Mouse (Mus musculus): ENCODE measurements around the gene Bdh1. TPM values are rescaled to one million over a fixed set of nuclear protein-coding genes. Genes with fewer than 3 reads are reported as not detected.

Bdh1 gene
- polyA plus RNA-seq, 1 experiment = 78.8 TPM

- WGBS = 93% methylated on average over 9 of the region's 9 CpGs
- H3K4me1 ChIP-seq (replicated peaks; ENCODE audit: control insufficient read depth, insufficient read depth, low read length) = peaks cover 6% of the 10 kb centered on the region; the same call in 1 of the 2 replicates
- DNase-seq = no peak
- no peak overlapping the region for H3K27ac ChIP-seq (ENCODE audit: control insufficient read depth, insufficient read depth, low read length)
- peaks cover 22% of the 10 kb centered on the region for H3K36me3 ChIP-seq (ENCODE audit: control insufficient read depth, insufficient read depth, low read length)
- TF ChIP-seq POLR2A (IDR thresholded peaks at IDR 0.05; ENCODE audit: control insufficient read depth, extremely low read depth, insufficient read depth, low read length, poor library complexity) (no peak), CTCF (IDR thresholded peaks at IDR 0.05; ENCODE audit: borderline replicate concordance, control insufficient read depth, extremely low read depth, insufficient read depth, low read length, poor library complexity) (no peak)
- no peaks in the 10 kb centered on the region for H3K27me3 ChIP-seq (ENCODE audit: control insufficient read depth, insufficient read depth, low read length)
- H3K4me3 ChIP-seq (ENCODE audit: control insufficient read depth, insufficient read depth, low read length) = no peak overlapping the region
These were observed 14.0 kb downstream of the Bdh1 start for GRCm38 (mm10) chr16:31436085-31436484.

GRCm38 (mm10) chr16:31437358-31437757, 15.3 kb downstream of the Bdh1 start:
- Histone ChIP-seq H3K27ac (ENCODE audit: control insufficient read depth, insufficient read depth, low read length) (no peak overlapping the region), H3K27me3 (ENCODE audit: control insufficient read depth, insufficient read depth, low read length) (no peaks in the 10 kb centered on the region), H3K4me1 (replicated peaks; ENCODE audit: control insufficient read depth, insufficient read depth, low read length) (peaks cover 6% of the 10 kb centered on the region; the same call in 1 of the 2 replicates), H3K4me3 (ENCODE audit: control insufficient read depth, insufficient read depth, low read length) (no peak overlapping the region), H3K36me3 (ENCODE audit: control insufficient read depth, insufficient read depth, low read length) (peaks cover 22% of the 10 kb centered on the region)
- WGBS = 85% methylated on average over 11 of the region's 11 CpGs
- DNase-seq = no peak
- no peak for TF ChIP-seq CTCF (IDR thresholded peaks at IDR 0.05; ENCODE audit: borderline replicate concordance, control insufficient read depth, extremely low read depth, insufficient read depth, low read length, poor library complexity)
- no peak for TF ChIP-seq POLR2A (IDR thresholded peaks at IDR 0.05; ENCODE audit: control insufficient read depth, extremely low read depth, insufficient read depth, low read length, poor library complexity)

GRCm38 (mm10) chr16:31439529-31439928, 17.4 kb downstream of the Bdh1 start:
- Histone ChIP-seq H3K36me3 (ENCODE audit: control insufficient read depth, insufficient read depth, low read length) (peaks cover 22% of the 10 kb centered on the region), H3K27ac (ENCODE audit: control insufficient read depth, insufficient read depth, low read length) (no peak overlapping the region), H3K4me3 (ENCODE audit: control insufficient read depth, insufficient read depth, low read length) (no peak overlapping the region), H3K4me1 (replicated peaks; ENCODE audit: control insufficient read depth, insufficient read depth, low read length) (peaks cover 3% of the 10 kb centered on the region; the same call in 1 of the 2 replicates), H3K27me3 (ENCODE audit: control insufficient read depth, insufficient read depth, low read length) (no peaks in the 10 kb centered on the region)
- no peak for DNase-seq
- TF ChIP-seq POLR2A (IDR thresholded peaks at IDR 0.05; ENCODE audit: control insufficient read depth, extremely low read depth, insufficient read depth, low read length, poor library complexity) (no peak), CTCF (IDR thresholded peaks at IDR 0.05; ENCODE audit: borderline replicate concordance, control insufficient read depth, extremely low read depth, insufficient read depth, low read length, poor library complexity) (no peak)
- 100% methylated on average over 5 of the region's 5 CpGs for WGBS

- TF ChIP-seq CTCF (IDR thresholded peaks at IDR 0.05; ENCODE audit: borderline replicate concordance, control insufficient read depth, extremely low read depth, insufficient read depth, low read length, poor library complexity) = no peak
- no peak for TF ChIP-seq POLR2A (IDR thresholded peaks at IDR 0.05; ENCODE audit: control insufficient read depth, extremely low read depth, insufficient read depth, low read length, poor library complexity)
- H3K36me3 ChIP-seq (ENCODE audit: control insufficient read depth, insufficient read depth, low read length) = peaks cover 22% of the 10 kb centered on the region
- H3K4me3 ChIP-seq (ENCODE audit: control insufficient read depth, insufficient read depth, low read length) = no peak overlapping the region
These were observed 18.0 kb downstream of the Bdh1 start for GRCm38 (mm10) chr16:31440046-31440445.

GRCm38 (mm10) chr16:31444521-31444920, 22.4 kb downstream of the Bdh1 start:
- H3K27ac ChIP-seq (ENCODE audit: control insufficient read depth, insufficient read depth, low read length) = no peak overlapping the region
- TF ChIP-seq POLR2A (IDR thresholded peaks at IDR 0.05; ENCODE audit: control insufficient read depth, extremely low read depth, insufficient read depth, low read length, poor library complexity) = no peak
- TF ChIP-seq CTCF (IDR thresholded peaks at IDR 0.05; ENCODE audit: borderline replicate concordance, control insufficient read depth, extremely low read depth, insufficient read depth, low read length, poor library complexity) = no peak
- peaks cover 24% of the 10 kb centered on the region; the same call in 1 of the 2 replicates for H3K36me3 ChIP-seq (ENCODE audit: control insufficient read depth, insufficient read depth, low read length)
- no peaks in the 10 kb centered on the region for H3K27me3 ChIP-seq (ENCODE audit: control insufficient read depth, insufficient read depth, low read length)
- no peak for DNase-seq
- 96% methylated on average over 6 of the region's 6 CpGs for WGBS
- no peak overlapping the region for H3K4me3 ChIP-seq (ENCODE audit: control insufficient read depth, insufficient read depth, low read length)
- H3K4me1 ChIP-seq (replicated peaks; ENCODE audit: control insufficient read depth, insufficient read depth, low read length) = 0 out of 2 replicates have a peak, but pooled peaks cover 2% of the 10 kb centered on the region

More at GRCm38 (mm10) chr16:31440046-31440445, 18.0 kb downstream of the Bdh1 start:
- no peak overlapping the region for H3K27ac ChIP-seq (ENCODE audit: control insufficient read depth, insufficient read depth, low read length)
- WGBS = 98% methylated on average over 1 of the region's 1 CpGs
- no peaks in the 10 kb centered on the region for H3K27me3 ChIP-seq (ENCODE audit: control insufficient read depth, insufficient read depth, low read length)
- DNase-seq = no peak
- peaks cover 3% of the 10 kb centered on the region; the same call in 1 of the 2 replicates for H3K4me1 ChIP-seq (replicated peaks; ENCODE audit: control insufficient read depth, insufficient read depth, low read length)

- no peak for TF ChIP-seq POLR2A (IDR thresholded peaks at IDR 0.05; ENCODE audit: control insufficient read depth, extremely low read depth, insufficient read depth, low read length, poor library complexity)
- DNase-seq = no peak
- no peak overlapping the region for H3K27ac ChIP-seq (ENCODE audit: control insufficient read depth, insufficient read depth, low read length)
- H3K4me1 ChIP-seq (replicated peaks; ENCODE audit: control insufficient read depth, insufficient read depth, low read length) = 0 out of 2 replicates have a peak, but pooled peaks cover 2% of the 10 kb centered on the region
- WGBS = 96% methylated on average over 15 of the region's 15 CpGs
- H3K27me3 ChIP-seq (ENCODE audit: control insufficient read depth, insufficient read depth, low read length) = no peaks in the 10 kb centered on the region
- peaks cover 23% of the 10 kb centered on the region; the same call in 1 of the 2 replicates for H3K36me3 ChIP-seq (ENCODE audit: control insufficient read depth, insufficient read depth, low read length)
- no peak overlapping the region for H3K4me3 ChIP-seq (ENCODE audit: control insufficient read depth, insufficient read depth, low read length)
These were observed 24.2 kb downstream of the Bdh1 start for GRCm38 (mm10) chr16:31446067-31446853.

Data from thymus, adult 2 months (tissue).